Mouse (Mus musculus) mouse embryonic stem cell (cell line): ENCODE results near the gene Mlip.
"Not testable (repeated sequence)": the region's sequence is repeated elsewhere in the genome, so short reads cannot be mapped to it uniquely, and the experiment has no call there.

Experiments used
- in situ Hi-C, 2 experiments: fragments of 300-500 bp; cut with MboI; formaldehyde crosslinking; loops; 1 replicate in 1 of 2; 3 replicates in 1 of 2; pipeline ENCODE4 v1.14.3; 2019 to 2020; ENCODE audit warnings: low sequenced_read_pairs in 2 of 2, low pct_unique_long_range_greater_than_20kb in 1 of 2, mixed read lengths in 1 of 2; ENCODE audit not compliant: unreplicated experiment in 1 of 2

Gene Mlip

GRCm38 (mm10) chr9:77265268-77266017 lies 87.3 kb downstream of the Mlip start:
- in situ Hi-C loops, result no loop called here

GRCm38 (mm10) chr9:77259052-77259451 lies 93.7 kb downstream of the Mlip start:
- in situ Hi-C loops, result no loop called here

GRCm38 (mm10) chr9:77258265-77258664 lies 94.5 kb downstream of the Mlip start:
- in situ Hi-C loops, result no loop called here

GRCm38 (mm10) chr9:77254514-77254913 lies 98.3 kb downstream of the Mlip start:
- in situ Hi-C loops, result no loop called here

GRCm38 (mm10) chr9:77252761-77253160 lies 100.0 kb downstream of the Mlip start:
- in situ Hi-C loops, result no loop called here

GRCm38 (mm10) chr9:77252134-77252533 lies 100.6 kb downstream of the Mlip start:
- in situ Hi-C loops, result no loop called here

GRCm38 (mm10) chr9:77251511-77252112 lies 101.2 kb downstream of the Mlip start:
- in situ Hi-C loops, result no loop called here

GRCm38 (mm10) chr9:77198250-77198649 lies 154.5 kb downstream of the Mlip start:
- in situ Hi-C loops, result no loop called here

- in situ Hi-C loops, result no loop called here
Measured at GRCm38 (mm10) chr9:77179486-77179885, 173.3 kb downstream of the Mlip start.

GRCm38 (mm10) chr9:77175870-77176269 lies 176.9 kb downstream of the Mlip start:
- in situ Hi-C loops, result no loop called here

GRCm38 (mm10) chr9:77172044-77172443 lies 180.7 kb downstream of the Mlip start:
- in situ Hi-C loops, result no loop called here

- in situ Hi-C loops, result no loop called here
Measured at GRCm38 (mm10) chr9:77165877-77166276, 186.9 kb downstream of the Mlip start.

- in situ Hi-C loops, result no loop called here
Measured at GRCm38 (mm10) chr9:77161764-77162163, 191.0 kb downstream of the Mlip start.

- in situ Hi-C loops, result no loop called here
Measured at GRCm38 (mm10) chr9:77160277-77160926, 192.4 kb downstream of the Mlip start.

GRCm38 (mm10) chr9:77148518-77149257 lies 204.1 kb downstream of the Mlip start:
- in situ Hi-C loops, result no loop called here

- in situ Hi-C loops, result no loop called here
Measured at GRCm38 (mm10) chr9:77119735-77120134, 233.0 kb downstream of the Mlip start.

GRCm38 (mm10) chr9:77096886-77097285 lies 255.9 kb downstream of the Mlip start:
- in situ Hi-C loops, result no loop called here

- in situ Hi-C loops, result not testable (repeated sequence)
Measured at GRCm38 (mm10) chr9:77083221-77083620, 269.5 kb downstream of the Mlip start.

- in situ Hi-C loops, result no loop called here
Measured at GRCm38 (mm10) chr9:77071676-77072075, 281.1 kb downstream of the Mlip start.
